Mouse (Mus musculus): ENCODE measurements around the gene Ifnlr1.

DNA sequence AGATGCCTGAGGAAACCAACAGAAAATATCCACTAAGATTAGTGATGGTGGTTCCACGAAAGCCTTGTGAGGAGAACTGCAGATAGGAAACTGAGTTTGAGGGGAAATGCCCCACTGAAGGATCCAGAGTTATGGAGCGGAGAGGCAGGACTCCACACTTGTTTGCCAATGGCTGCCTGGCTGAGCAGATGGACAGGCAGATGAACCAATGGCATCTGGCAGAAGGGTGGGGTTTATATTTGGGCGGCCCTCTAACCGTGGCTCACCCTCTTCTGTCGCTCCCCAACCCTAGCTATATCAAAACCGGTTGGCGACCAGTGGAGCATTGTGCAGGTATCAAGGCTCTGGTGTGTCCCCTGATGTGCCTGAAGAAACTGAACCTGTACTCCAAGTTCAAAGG lies 12.4 kb downstream of the Ifnlr1 start:
- TF ChIP-seq CTCF (conservative IDR thresholded peaks at IDR 0.05; ENCODE audit: insufficient read depth, insufficient read length, low read depth, low read length) = no peak
- no peak for TF ChIP-seq POLR2A (IDR thresholded peaks at IDR 0.05; ENCODE audit: low read depth, low read length)
